Mouse (Mus musculus): ENCODE data around the gene Bag6.

GRCm38 (mm10) chr17:35191723-35192122, 56.7 kb downstream of the Bag6 start:
- TF ChIP-seq POLR2A (IDR thresholded peaks at IDR 0.05; ENCODE audit: low read depth, low read length) (no peak), CTCF (IDR thresholded peaks at IDR 0.05; ENCODE audit: extremely low read depth, insufficient read length, insufficient replicate concordance, low read depth, low read length) (no peak)

All from small intestine, adult 2 months (tissue).